Comparison of ENCODE assay signal across 24 mouse cellular contexts in genomic region chrX:150413505-150413904, GRCm38 (mm10). TPM values are rescaled to one million over a fixed set of nuclear protein-coding genes. Genes with fewer than 3 reads are reported as not detected.
DNase-seq lines count a peak whose midpoint lies in the region; ATAC-seq and TF ChIP-seq lines count a peak whose summit lies in the region.
"Had no signal": no experiment of that assay in that cellular context is flagged by ENCODE, and none has a peak within 500 bp of the region (broad histone marks: within the 10 kb centered on the region; RNA-seq: fewer than 3 reads in every experiment).

No protein-coding gene starts in this region.

- H3K9ac ChIP-seq in CH12.LX (ENCODE audit: insufficient read depth, low read depth), result no peak overlapping the region
- no peak overlapping the region for H3K9ac ChIP-seq in forebrain, postnatal 0 days

- TF ChIP-seq POLR2A in CH12.LX (IDR thresholded peaks at IDR 0.05; ENCODE audit: low read depth, low read length), result no peak

- no peak for TF ChIP-seq CTCF in CH12.LX (conservative IDR thresholded peaks at IDR 0.05 in 1 of 2, IDR thresholded peaks at IDR 0.05 in 1 of 2; ENCODE audit: low read depth in 2 of 2, low read length in 2 of 2)
- no peak for TF ChIP-seq CTCF in forebrain, postnatal 0 days (IDR thresholded peaks at IDR 0.05; ENCODE audit: low read depth)

- ATAC-seq in inflammation-experienced regulatory T-cells, adult 6 months, result peak; percentile 61
- ATAC-seq in forebrain, postnatal 0 days, result no peak
- ATAC-seq: activated CD4-positive, CD25-positive, alpha-beta regulatory T cell, adult 4 months; CD4-positive, CD25-positive, alpha-beta regulatory T cell, adult 4 months; Patski had no signal

- dilution Hi-C loops in CH12.LX (cut with MboI; ENCODE audit: extremely low pct_ligation_motif_present, extremely low pct_unique_long_range_greater_than_20kb, low sequenced_read_pairs), result no loop called here

- WGBS in forebrain, postnatal 0 days, result 90% methylated on average over 4 of the region's 4 CpGs

- H3K4me3 ChIP-seq in CH12.LX (replicated peaks in 1 of 3; ENCODE audit: low read depth in 2 of 3, low read length in 2 of 3, poor library complexity in 1 of 3), result no peak overlapping the region
- H3K4me3 ChIP-seq in forebrain, postnatal 0 days (ENCODE audit: low read depth, low read length), result no peak overlapping the region

- TF ChIP-seq RAD21 in CH12.LX (IDR thresholded peaks at IDR 0.05; ENCODE audit: low read depth, low read length), result no peak

- no peak for TF ChIP-seq EP300 in CH12.LX (IDR thresholded peaks at IDR 0.05; ENCODE audit: low read length)

- DNase-seq in A20 (ENCODE audit: low read depth, low spot score), result peak; percentile 16
- peak; percentile 15 for DNase-seq in CD4-positive helper T cell, adult 2 months (ENCODE audit: low read depth, low spot score)
- DNase-seq in CH12.LX (ENCODE audit: extremely low read depth), result peak; percentile 21
- DNase-seq in forebrain, postnatal 0 days, result no peak
- no peak for DNase-seq in right cerebral cortex, postnatal 14 days
- no peak for DNase-seq in layer of hippocampus, adult 18-20 months (ENCODE audit: low spot score in 2 of 2)
- no peak for DNase-seq in gastrocnemius, postnatal 25 days
- DNase-seq: adrenal gland, adult 2 months; adrenal gland, adult 8-10 months; adrenal gland, postnatal 10 days; adrenal gland, postnatal 14 days; adrenal gland, postnatal 25 days; adrenal gland, postnatal 36 days; B cell, adult 2 months; cerebellum, adult 11 months; cerebellum, adult 11-12 months; cerebellum, adult 18-20 months; cerebellum, adult 2 months; cerebellum, adult 8-10 months had no signal

- no peaks in the 10 kb centered on the region for H3K79me2 ChIP-seq in CH12.LX (replicated peaks; ENCODE audit: control insufficient read depth, extremely low read depth, insufficient read depth, poor library complexity, severe bottlenecking)

- no peaks in the 10 kb centered on the region for H3K9me3 ChIP-seq in CH12.LX (replicated peaks; ENCODE audit: low read length)
- no peaks in the 10 kb centered on the region for H3K9me3 ChIP-seq in forebrain, postnatal 0 days (ENCODE audit: low read length)
- H3K9me3 ChIP-seq: G1E had no signal

- in situ Hi-C loops in CH12.LX (cut with MboI; ENCODE audit: low pct_ligation_motif_present, low pct_unique_long_range_greater_than_20kb, low sequenced_read_pairs), result no loop called here

- H3K4me2 ChIP-seq in CH12.LX (ENCODE audit: insufficient read depth, low read depth, poor library complexity, severe bottlenecking), result no peak overlapping the region
- no peak overlapping the region for H3K4me2 ChIP-seq in forebrain, postnatal 0 days (ENCODE audit: low read depth)

- H3K4me1 ChIP-seq in CH12.LX (ENCODE audit: control insufficient read depth in 1 of 2, insufficient read depth in 2 of 2), result peaks cover 0 to 11% of the 10 kb centered on the region in 2 experiments; a peak in 1 of 4 replicates
- no peaks in the 10 kb centered on the region for H3K4me1 ChIP-seq in forebrain, postnatal 0 days (ENCODE audit: insufficient read depth)

- H3K27me3 ChIP-seq in CH12.LX (replicated peaks), result no peaks in the 10 kb centered on the region
- no peaks in the 10 kb centered on the region for H3K27me3 ChIP-seq in forebrain, postnatal 0 days (ENCODE audit: insufficient read depth, low read length)
- H3K27me3 ChIP-seq: Patski had no signal

- peaks cover 3 to 16% of the 10 kb centered on the region in 2 experiments for H3K36me3 ChIP-seq in CH12.LX (replicated peaks in 1 of 2; ENCODE audit: control insufficient read depth in 1 of 2, insufficient read depth in 1 of 2, low read length in 1 of 2)
- peaks cover 6% of the 10 kb centered on the region; the same call in 1 of the 2 replicates for H3K36me3 ChIP-seq in forebrain, postnatal 0 days (ENCODE audit: insufficient read depth)

- no peak overlapping the region for H3K27ac ChIP-seq in CH12.LX (ENCODE audit: insufficient read depth, low read depth)
- no peak overlapping the region for H3K27ac ChIP-seq in forebrain, postnatal 0 days (ENCODE audit: low read depth, low read length)

TF ChIP-seq in CH12.LX, 34 proteins besides CTCF, POLR2A, EP300 and RAD21:
- no peak for TF ChIP-seq ZMIZ1 (IDR thresholded peaks at IDR 0.05; ENCODE audit: low read depth, low read length)
- no peak for TF ChIP-seq CHD2 (IDR thresholded peaks at IDR 0.05; ENCODE audit: low read length)
- peak; percentile 68; the same call in 1 of the 2 replicates for TF ChIP-seq MAFK (IDR thresholded peaks at IDR 0.05; ENCODE audit: insufficient replicate concordance, low read length)
- TF ChIP-seq BHLHE40 (IDR thresholded peaks at IDR 0.05; ENCODE audit: low read depth, low read length), result peak; percentile 38; the same call in 1 of the 2 replicates
- no peak for TF ChIP-seq MYC (IDR thresholded peaks at IDR 0.05; ENCODE audit: low read depth, low read length)
- TF ChIP-seq TBP (conservative IDR thresholded peaks at IDR 0.05; ENCODE audit: low read depth, low read length), result no peak
- TF ChIP-seq RCOR1 (conservative IDR thresholded peaks at IDR 0.05; ENCODE audit: low read depth, low read length), result no peak
- TF ChIP-seq MEF2A (IDR thresholded peaks at IDR 0.05; ENCODE audit: borderline replicate concordance, low read depth, low read length), result peak; percentile 26; the same call in 1 of the 2 replicates
- no peak for TF ChIP-seq UBTF (IDR thresholded peaks at IDR 0.05; ENCODE audit: low read depth, low read length)

RNA-seq across cellular contexts. Expression of gene Tmem29, which starts 45.4 kb away (rescaled TPM):
- total RNA-seq in CH12.LX (2012; rRNA removed) (13.0 and 17.9 TPM in 2 replicates), CH12.LX (2014; rRNA removed) (57.0 and 57.2 TPM in 2 replicates)
- 38.3 and 45.0 TPM in 2 replicates for polyA plus RNA-seq in CH12.LX (2012; ENCODE audit: insufficient read length, low read depth)
- polyA plus RNA-seq in inflammation-experienced regulatory T-cells, adult 6 months (2017; shearing (Covaris generic)), result 10 to 100 TPM; 17.4 to 23.6 (median 18.4) TPM
- 46.8 and 56.9 TPM in 2 replicates for total RNA-seq in forebrain, postnatal 0 days (2014; rRNA removed)
- 68.5 and 69.6 TPM in 2 replicates for polyA plus RNA-seq in forebrain, postnatal 0 days (2015; fragmentation: Nextera tagmentation; extraction: Ambion mirVana)
- total RNA-seq in layer of hippocampus, adult 18-20 months (2021), result 10 to 100 TPM; 34.1 to 39.0 TPM
- total RNA-seq in gastrocnemius, postnatal 25 days (2021), result 1 to 10 TPM; 4.6 to 6.3 TPM

Comparison
In these comparisons a context has a peak if more than half of its experiments do, and no peak if none do; other contexts are left out.
1. DNase-seq: peak in A20 (single experiment), CD4-positive helper T cell, adult 2 months (single experiment) and CH12.LX (single experiment); none in forebrain, postnatal 0 days (single experiment), right cerebral cortex, postnatal 14 days (single experiment), layer of hippocampus, adult 18-20 months (0 of 2) and gastrocnemius, postnatal 25 days (single experiment).